Mouse (Mus musculus): ENCODE data around the gene Iffo1. TPM values are rescaled to one million over a fixed set of nuclear protein-coding genes. Genes with fewer than 3 reads are reported as not detected.

Iffo1 gene
- 7.0 and 7.4 TPM in 2 replicates for polyA plus RNA-seq (2014; fragmentation: Nextera tagmentation; extraction: Ambion mirVana)

DNA sequence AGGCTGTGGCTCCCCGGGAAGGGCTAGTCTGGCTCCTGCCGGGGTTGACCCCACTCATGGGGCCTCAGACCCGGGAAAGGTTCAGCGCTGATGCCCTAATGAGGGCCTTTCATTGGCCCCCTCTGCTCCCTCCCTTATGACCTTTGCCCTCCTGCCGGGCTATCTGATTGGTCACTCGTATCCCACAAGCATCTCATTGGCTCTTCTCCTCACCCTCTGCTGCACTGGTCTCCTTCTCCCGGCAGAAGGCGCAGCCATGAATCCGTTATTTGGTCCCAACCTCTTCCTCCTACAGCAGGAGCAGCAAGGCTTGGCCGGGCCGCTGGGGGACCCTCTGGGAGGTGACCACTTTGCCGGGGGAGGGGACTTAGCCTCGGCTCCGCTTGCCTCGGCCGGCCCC lies at the start of gene Iffo1:
Gene Iffo1 (plus strand): TSS at position 241 of the 400 bp plus-strand sequence.
- peak within 1 kb of the TSS; percentile 57 for H3K4me3 ChIP-seq (ENCODE audit: low read length)
- peak within 1 kb of the TSS; percentile 89 for H3K4me2 ChIP-seq (replicated peaks; ENCODE audit: low read depth, low read length)
- H3K9ac ChIP-seq (ENCODE audit: low read depth, low read length), result peak within 1 kb of the TSS; percentile 80
- WGBS, result 0% methylated on average over 16 of the region's 16 CpGs
- H3K9me3 ChIP-seq (ENCODE audit: control insufficient read depth, low read length), result no peaks in the 10 kb centered on the region
- peaks cover 41% of the 10 kb centered on the region for H3K4me1 ChIP-seq (ENCODE audit: control insufficient read depth, insufficient read depth, low read length)
- H3K27ac ChIP-seq (ENCODE audit: low read depth, low read length), result peak within 1 kb of the TSS; percentile 84
- no peaks in the 10 kb centered on the region for H3K27me3 ChIP-seq (ENCODE audit: control insufficient read depth, insufficient read depth, low read length)
- peaks cover 38% of the 10 kb centered on the region for H3K36me3 ChIP-seq (ENCODE audit: control insufficient read depth, insufficient read depth, low read length)
- peak; percentile 92 for ATAC-seq (ENCODE audit: low FRiP score, low TSS enrichment)

DNA sequence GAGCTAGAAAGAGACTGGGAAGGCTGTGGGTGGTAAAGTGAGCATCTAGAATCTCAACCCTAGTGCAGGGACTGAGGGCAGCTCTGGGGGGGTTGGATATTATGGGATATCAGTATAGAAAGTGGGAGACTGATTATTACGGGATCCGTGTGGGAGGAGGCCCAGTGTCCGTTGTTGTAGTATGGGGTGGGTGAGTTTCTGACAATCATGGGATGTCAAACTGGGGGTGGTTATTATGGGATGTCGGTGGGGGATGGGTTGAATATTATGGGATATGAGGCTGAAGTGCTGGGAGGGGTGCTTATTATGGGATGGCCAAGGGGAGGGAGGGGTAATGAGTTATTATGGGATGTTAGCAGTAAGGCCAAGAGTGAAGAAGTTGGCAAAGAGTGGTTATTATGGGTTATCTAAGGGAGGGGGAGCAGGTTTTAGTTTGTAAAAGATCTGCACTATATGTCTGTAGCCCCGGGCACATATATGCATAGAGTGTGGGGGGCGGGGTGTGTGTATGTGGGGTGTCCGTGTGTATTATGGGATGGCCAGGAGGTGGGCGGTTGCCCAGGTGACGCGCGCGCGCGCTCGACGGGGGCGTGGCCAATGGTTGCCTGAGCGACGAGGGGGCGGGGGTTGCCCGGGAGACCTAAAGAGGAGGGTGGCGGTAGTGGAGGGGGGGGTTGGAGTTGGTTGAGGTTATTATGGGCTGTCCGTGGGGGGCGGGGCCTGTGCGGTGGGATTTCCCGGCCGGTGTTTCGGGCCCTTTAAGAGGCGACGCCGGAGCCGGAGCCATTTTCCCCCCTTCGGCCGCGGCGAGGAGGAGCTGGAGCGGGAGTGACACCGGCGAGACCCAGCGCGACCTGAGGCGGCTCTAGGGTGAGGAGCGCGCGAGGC lies 49.4 kb upstream of the Iffo1 start, which contains the start of gene Chd4:
Gene Chd4 (plus strand): TSS at position 591 of the 888 bp plus-strand sequence.
- H3K4me1 ChIP-seq (ENCODE audit: control insufficient read depth, insufficient read depth, low read length), result peaks cover 39% of the 10 kb centered on the region
- H3K36me3 ChIP-seq (ENCODE audit: control insufficient read depth, insufficient read depth, low read length), result peaks cover 25% of the 10 kb centered on the region
- H3K4me3 ChIP-seq (ENCODE audit: low read length), result peak within 1 kb of the TSS; percentile 84
- H3K27ac ChIP-seq (ENCODE audit: low read depth, low read length), result peak within 1 kb of the TSS; percentile 96
- no peaks in the 10 kb centered on the region for H3K9me3 ChIP-seq (ENCODE audit: control insufficient read depth, low read length)
- H3K4me2 ChIP-seq (replicated peaks; ENCODE audit: low read depth, low read length), result peak within 1 kb of the TSS; percentile 90
- H3K27me3 ChIP-seq (ENCODE audit: control insufficient read depth, insufficient read depth, low read length), result no peaks in the 10 kb centered on the region
- ATAC-seq (ENCODE audit: low FRiP score, low TSS enrichment), result peak; percentile 74
- H3K9ac ChIP-seq (ENCODE audit: low read depth, low read length), result peak within 1 kb of the TSS; percentile 83
- 2% methylated on average over 32 of the region's 45 CpGs for WGBS

DNA sequence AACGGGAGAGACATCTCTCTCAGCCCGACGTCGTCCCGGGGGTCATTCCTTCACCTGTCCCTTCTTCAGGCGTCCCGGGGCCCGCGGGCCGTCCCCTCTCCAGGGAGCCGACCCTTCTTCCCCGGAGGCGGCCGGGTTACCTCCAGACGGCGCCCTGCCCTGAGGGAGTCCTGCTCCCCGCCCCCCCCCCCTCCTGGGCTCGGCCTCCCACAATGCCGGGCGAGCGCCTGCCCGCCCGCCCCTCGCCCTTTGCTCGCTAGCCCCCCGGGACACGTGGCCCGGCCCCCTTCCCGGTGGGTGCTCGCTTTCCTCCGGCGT lies 48.8 kb upstream of the Iffo1 start:
- peak overlapping the region; percentile 83 for H3K9ac ChIP-seq (ENCODE audit: low read depth, low read length)
- no peaks in the 10 kb centered on the region for H3K9me3 ChIP-seq (ENCODE audit: control insufficient read depth, low read length)
- WGBS, result 2% methylated on average over 15 of the region's 32 CpGs
- ATAC-seq (ENCODE audit: low FRiP score, low TSS enrichment), result peak; percentile 38
- H3K27ac ChIP-seq (ENCODE audit: low read depth, low read length), result peak overlapping the region; percentile 96
- peak overlapping the region; percentile 90 for H3K4me2 ChIP-seq (replicated peaks; ENCODE audit: low read depth, low read length)
- no peaks in the 10 kb centered on the region for H3K27me3 ChIP-seq (ENCODE audit: control insufficient read depth, insufficient read depth, low read length)
- H3K4me3 ChIP-seq (ENCODE audit: low read length), result peak overlapping the region; percentile 84
- H3K36me3 ChIP-seq (ENCODE audit: control insufficient read depth, insufficient read depth, low read length), result peaks cover 31% of the 10 kb centered on the region
- peaks cover 36% of the 10 kb centered on the region for H3K4me1 ChIP-seq (ENCODE audit: control insufficient read depth, insufficient read depth, low read length)

DNA sequence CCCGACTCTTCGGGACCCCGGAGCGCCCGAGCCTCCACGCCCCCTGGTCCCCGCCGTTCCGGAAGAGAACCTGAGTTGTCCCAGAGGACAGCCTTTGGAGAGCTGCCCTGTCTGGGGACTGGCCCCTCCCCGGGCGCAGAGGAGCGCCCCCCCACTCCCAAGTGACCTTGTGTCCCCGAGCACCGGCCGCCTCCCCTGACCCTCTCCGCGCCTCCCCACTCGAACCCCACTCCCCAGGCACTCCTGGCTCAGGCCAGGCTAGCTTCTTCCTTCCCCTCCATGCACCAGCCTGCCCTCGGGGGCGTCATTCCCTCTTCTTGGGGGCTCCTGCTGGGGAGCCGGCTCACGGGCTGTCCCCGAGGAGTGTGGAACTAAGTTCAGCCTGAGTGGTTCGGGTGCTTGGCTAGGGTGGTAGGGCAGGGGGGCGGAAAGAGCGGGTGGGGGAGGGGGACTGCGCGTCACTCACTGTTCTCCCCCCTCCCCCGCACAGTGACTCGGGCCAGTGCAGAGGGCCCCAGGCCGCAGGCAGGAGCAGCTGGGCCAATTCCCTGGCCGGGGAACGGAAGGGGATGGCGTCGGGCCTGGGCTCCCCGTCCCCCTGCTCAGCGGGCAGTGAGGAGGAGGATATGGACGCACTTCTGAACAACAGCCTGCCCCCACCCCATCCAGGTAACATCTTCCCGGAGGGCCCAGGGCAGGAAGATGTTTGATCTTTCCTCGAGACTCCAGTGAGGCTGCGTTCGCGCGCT lies 48.3 kb upstream of the Iffo1 start:
- peak overlapping the region; percentile 90 for H3K4me2 ChIP-seq (replicated peaks; ENCODE audit: low read depth, low read length)
- peak; percentile 64 for ATAC-seq (ENCODE audit: low FRiP score, low TSS enrichment)
- WGBS, result under 1% methylated on average over 35 of the region's 44 CpGs
- peak overlapping the region; percentile 96 for H3K27ac ChIP-seq (ENCODE audit: low read depth, low read length)
- peak overlapping the region; percentile 83 for H3K9ac ChIP-seq (ENCODE audit: low read depth, low read length)
- H3K27me3 ChIP-seq (ENCODE audit: control insufficient read depth, insufficient read depth, low read length), result no peaks in the 10 kb centered on the region
- peaks cover 37% of the 10 kb centered on the region for H3K36me3 ChIP-seq (ENCODE audit: control insufficient read depth, insufficient read depth, low read length)
- no peaks in the 10 kb centered on the region for H3K9me3 ChIP-seq (ENCODE audit: control insufficient read depth, low read length)
- peak overlapping the region; percentile 84 for H3K4me3 ChIP-seq (ENCODE audit: low read length)
- peaks cover 36% of the 10 kb centered on the region for H3K4me1 ChIP-seq (ENCODE audit: control insufficient read depth, insufficient read depth, low read length)

DNA sequence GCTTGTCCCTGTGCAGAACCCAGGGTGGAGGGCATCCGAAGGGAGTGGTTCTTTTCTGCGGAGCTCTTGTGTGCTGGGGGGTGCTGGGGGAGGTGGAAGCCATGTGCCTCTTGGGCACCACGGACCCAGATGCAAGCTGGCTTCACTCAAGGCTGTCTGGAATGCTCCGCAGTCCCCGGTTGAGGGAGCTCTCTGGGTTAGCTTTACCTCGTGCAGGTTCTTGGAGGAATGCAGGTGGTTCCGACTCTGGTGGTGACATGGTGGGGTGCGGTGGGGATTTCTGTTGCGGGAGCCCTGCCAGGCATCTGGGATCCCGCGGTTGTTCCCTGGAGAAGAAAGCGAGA lies 47.7 kb upstream of the Iffo1 start:
- no peaks in the 10 kb centered on the region for H3K27me3 ChIP-seq (ENCODE audit: control insufficient read depth, insufficient read depth, low read length)
- peak; percentile 12 for ATAC-seq (ENCODE audit: low FRiP score, low TSS enrichment)
- H3K36me3 ChIP-seq (ENCODE audit: control insufficient read depth, insufficient read depth, low read length), result peaks cover 42% of the 10 kb centered on the region
- peak overlapping the region; percentile 96 for H3K27ac ChIP-seq (ENCODE audit: low read depth, low read length)
- 2% methylated on average over 12 of the region's 12 CpGs for WGBS
- H3K4me3 ChIP-seq (ENCODE audit: low read length), result peak overlapping the region; percentile 84
- H3K9me3 ChIP-seq (ENCODE audit: control insufficient read depth, low read length), result no peaks in the 10 kb centered on the region
- H3K4me1 ChIP-seq (ENCODE audit: control insufficient read depth, insufficient read depth, low read length), result peaks cover 36% of the 10 kb centered on the region
- peak overlapping the region; percentile 90 for H3K4me2 ChIP-seq (replicated peaks; ENCODE audit: low read depth, low read length)
- H3K9ac ChIP-seq (ENCODE audit: low read depth, low read length), result peak overlapping the region; percentile 83

DNA sequence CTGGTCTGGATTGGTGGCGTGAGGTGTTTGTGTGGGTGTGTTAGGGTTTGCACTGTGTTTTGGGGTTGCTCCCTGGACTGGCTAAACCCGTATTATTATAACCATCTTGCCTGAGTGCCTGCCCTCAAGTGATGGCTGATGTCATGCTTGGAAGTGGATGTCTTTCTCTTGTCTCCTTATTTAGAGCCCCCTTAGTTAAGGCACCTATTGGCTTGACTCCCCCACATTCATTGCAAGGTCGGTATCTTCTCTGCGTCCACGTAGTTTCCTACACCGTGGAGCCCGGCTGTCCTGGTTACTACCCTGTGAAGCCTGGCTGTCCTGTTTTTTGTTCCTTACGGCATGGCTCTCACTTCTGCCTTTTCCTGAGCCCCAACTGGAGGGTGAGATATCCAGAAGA lies 47.1 kb upstream of the Iffo1 start:
- peak overlapping the region; percentile 90 for H3K4me2 ChIP-seq (replicated peaks; ENCODE audit: low read depth, low read length)
- H3K36me3 ChIP-seq (ENCODE audit: control insufficient read depth, insufficient read depth, low read length), result peaks cover 48% of the 10 kb centered on the region
- ATAC-seq (ENCODE audit: low FRiP score, low TSS enrichment), result no peak
- no peaks in the 10 kb centered on the region for H3K27me3 ChIP-seq (ENCODE audit: control insufficient read depth, insufficient read depth, low read length)
- H3K4me1 ChIP-seq (ENCODE audit: control insufficient read depth, insufficient read depth, low read length), result peaks cover 36% of the 10 kb centered on the region
- H3K27ac ChIP-seq (ENCODE audit: low read depth, low read length), result no peak overlapping the region; the same call in 1 of the 2 replicates
- H3K9me3 ChIP-seq (ENCODE audit: control insufficient read depth, low read length), result no peaks in the 10 kb centered on the region
- peak overlapping the region; percentile 83 for H3K9ac ChIP-seq (ENCODE audit: low read depth, low read length)
- 36% methylated on average over 8 of the region's 8 CpGs for WGBS
- H3K4me3 ChIP-seq (ENCODE audit: low read length), result peak overlapping the region; percentile 84

DNA sequence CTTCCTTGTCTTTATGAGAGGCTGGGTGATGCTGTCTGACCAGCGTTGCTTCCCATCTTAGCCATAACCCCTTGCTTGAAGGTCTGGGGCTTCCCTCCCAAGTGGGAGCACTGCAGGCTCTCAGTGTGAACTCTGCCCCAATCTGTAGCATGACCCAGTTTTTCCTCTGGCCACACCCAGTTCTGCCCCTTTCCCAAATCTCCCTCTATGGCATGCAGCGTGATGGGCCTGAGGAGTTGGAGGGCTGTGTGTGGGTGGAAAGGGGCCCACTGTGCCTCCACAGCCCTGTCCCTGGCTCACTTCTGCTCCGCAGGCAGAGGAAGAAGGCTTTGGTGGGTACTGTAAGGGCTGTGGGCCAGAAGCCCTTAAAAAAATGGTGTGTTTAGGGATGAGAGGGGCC lies 46.5 kb upstream of the Iffo1 start:
- Histone ChIP-seq H3K27me3 (ENCODE audit: control insufficient read depth, insufficient read depth, low read length) (no peaks in the 10 kb centered on the region), H3K4me2 (replicated peaks; ENCODE audit: low read depth, low read length) (peak overlapping the region; percentile 90), H3K4me3 (ENCODE audit: low read length) (peak overlapping the region; percentile 84), H3K27ac (ENCODE audit: low read depth, low read length) (no peak overlapping the region), H3K9me3 (ENCODE audit: control insufficient read depth, low read length) (no peaks in the 10 kb centered on the region), H3K4me1 (ENCODE audit: control insufficient read depth, insufficient read depth, low read length) (peaks cover 36% of the 10 kb centered on the region), H3K36me3 (ENCODE audit: control insufficient read depth, insufficient read depth, low read length) (peaks cover 53% of the 10 kb centered on the region), H3K9ac (ENCODE audit: low read depth, low read length) (peak overlapping the region; percentile 83)
- ATAC-seq (ENCODE audit: low FRiP score, low TSS enrichment), result no peak
- 39% methylated on average over 3 of the region's 3 CpGs for WGBS

DNA sequence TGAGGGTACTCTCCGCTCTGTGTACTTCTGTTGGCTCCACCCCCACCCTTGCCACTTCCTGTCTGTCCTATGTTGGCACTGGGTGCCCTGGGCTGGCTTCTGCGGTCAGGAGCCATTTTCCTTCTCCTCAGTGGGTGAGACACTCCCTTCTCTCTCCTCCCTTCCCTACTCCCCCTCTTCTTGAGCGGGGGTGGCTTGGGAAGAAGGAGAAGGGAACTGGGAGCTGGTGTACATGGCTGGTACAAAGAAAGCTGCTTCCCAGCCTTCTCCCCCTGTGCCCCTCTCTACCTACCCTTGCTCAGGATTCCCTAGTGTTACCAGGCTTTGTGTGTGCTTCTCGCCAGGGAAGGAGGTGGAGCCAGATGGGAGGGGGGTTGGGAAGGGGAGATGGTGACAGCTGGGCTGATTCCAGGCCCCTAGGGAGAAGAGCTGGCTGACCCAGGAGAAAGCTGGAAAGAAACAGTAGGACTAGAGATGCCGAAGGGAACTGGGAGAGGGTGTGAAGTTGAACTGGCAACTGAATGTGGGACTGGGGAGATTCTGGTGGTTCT lies 45.5 kb upstream of the Iffo1 start:
- ATAC-seq (ENCODE audit: low FRiP score, low TSS enrichment), result no peak
- no peak overlapping the region for H3K27ac ChIP-seq (ENCODE audit: low read depth, low read length)
- H3K9me3 ChIP-seq (ENCODE audit: control insufficient read depth, low read length), result no peaks in the 10 kb centered on the region
- H3K36me3 ChIP-seq (ENCODE audit: control insufficient read depth, insufficient read depth, low read length), result peaks cover 62% of the 10 kb centered on the region
- H3K4me1 ChIP-seq (ENCODE audit: control insufficient read depth, insufficient read depth, low read length), result peaks cover 36% of the 10 kb centered on the region
- 0 out of 2 replicates have a peak overlapping the region, but pooled peaks have one; percentile 83 for H3K9ac ChIP-seq (ENCODE audit: low read depth, low read length)
- peak overlapping the region; percentile 84; the same call in 1 of the 2 replicates for H3K4me3 ChIP-seq (ENCODE audit: low read length)
- WGBS, result 36% methylated on average over 5 of the region's 5 CpGs
- peak overlapping the region; percentile 90 for H3K4me2 ChIP-seq (replicated peaks; ENCODE audit: low read depth, low read length)
- H3K27me3 ChIP-seq (ENCODE audit: control insufficient read depth, insufficient read depth, low read length), result no peaks in the 10 kb centered on the region

All from kidney, embryonic 14.5 days (tissue).